Mouse (Mus musculus) neutrophil, adult 5-6 weeks (primary cell): ENCODE measurements around the gene Tnfsf9. TPM values are rescaled to one million over a fixed set of nuclear protein-coding genes. Genes with fewer than 3 reads are reported as not detected.

Source experiments
- ATAC-seq: fragments of 151-379, 151-347 bp; 2 replicates; pipeline ENCODE4 v1.8.0; 2017; ENCODE audit warnings: mild to moderate bottlenecking, moderate TSS enrichment; ENCODE audit not compliant: insufficient number of reproducible peaks, poor library complexity, low FRiP score, severe bottlenecking; ENCODE audit errors: extremely low read depth
- total RNA-seq: library from RNA; stranded (forward); fragments of 200-1000 nt; gene quantifications from 2 replicates; pipeline ENCODE4 v1.2.3, GENCODE M21; 2017

Tnfsf9 gene
- 1.7 and 2.0 TPM in 2 replicates for total RNA-seq

DNA sequence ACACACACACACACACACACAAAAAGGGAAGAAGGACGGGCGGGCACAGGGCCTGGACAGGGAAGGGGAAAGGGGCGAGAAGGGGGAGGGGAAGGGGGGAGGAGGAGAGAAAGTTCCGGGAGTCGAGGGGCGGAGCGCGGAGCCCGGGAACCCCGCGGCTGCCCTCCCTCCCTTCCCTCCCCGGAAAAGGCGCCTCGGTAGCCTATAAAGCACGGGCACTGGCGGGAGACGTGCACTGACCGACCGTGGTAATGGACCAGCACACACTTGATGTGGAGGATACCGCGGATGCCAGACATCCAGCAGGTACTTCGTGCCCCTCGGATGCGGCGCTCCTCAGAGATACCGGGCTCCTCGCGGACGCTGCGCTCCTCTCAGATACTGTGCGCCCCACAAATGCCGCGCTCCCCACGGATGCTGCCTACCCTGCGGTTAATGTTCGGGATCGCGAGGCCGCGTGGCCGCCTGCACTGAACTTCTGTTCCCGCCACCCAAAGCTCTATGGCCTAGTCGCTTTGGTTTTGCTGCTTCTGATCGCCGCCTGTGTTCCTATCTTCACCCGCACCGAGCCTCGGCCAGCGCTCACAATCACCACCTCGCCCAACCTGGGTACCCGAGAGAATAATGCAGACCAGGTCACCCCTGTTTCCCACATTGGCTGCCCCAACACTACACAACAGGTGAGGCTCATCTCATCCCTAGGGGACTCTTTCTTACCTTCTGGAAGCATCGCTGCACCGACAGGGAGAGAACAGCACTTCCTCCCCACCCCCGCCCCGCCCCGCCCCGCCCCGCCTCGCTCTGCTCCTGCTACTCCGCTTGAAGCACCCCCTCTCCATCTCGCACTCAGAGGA is at the start of gene Tnfsf9:
TSS of gene Tnfsf9 (plus strand) at position 145 of the 854 bp plus-strand sequence.
- ATAC-seq = peak; percentile 27

DNA sequence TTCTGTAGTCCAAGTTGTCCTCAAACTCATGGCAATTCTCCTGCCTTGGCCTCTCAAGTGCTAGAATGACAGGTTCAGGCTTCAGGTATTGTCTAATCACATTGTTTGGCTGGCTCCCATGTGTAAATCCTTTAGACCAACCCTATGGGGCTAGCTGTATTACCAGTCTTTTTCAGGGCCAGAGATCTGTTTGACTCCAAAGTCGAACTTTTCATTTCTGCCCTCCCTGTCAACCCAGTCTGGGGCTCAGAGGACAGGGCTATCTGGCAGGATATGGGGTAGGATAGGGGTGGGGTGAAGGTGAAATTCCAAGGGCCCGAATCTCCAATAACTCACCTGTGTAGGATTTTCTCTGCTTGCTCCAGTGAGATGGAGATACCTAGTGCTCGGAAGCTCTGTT is 48.9 kb upstream of the Tnfsf9 start:
- no peak for ATAC-seq

DNA sequence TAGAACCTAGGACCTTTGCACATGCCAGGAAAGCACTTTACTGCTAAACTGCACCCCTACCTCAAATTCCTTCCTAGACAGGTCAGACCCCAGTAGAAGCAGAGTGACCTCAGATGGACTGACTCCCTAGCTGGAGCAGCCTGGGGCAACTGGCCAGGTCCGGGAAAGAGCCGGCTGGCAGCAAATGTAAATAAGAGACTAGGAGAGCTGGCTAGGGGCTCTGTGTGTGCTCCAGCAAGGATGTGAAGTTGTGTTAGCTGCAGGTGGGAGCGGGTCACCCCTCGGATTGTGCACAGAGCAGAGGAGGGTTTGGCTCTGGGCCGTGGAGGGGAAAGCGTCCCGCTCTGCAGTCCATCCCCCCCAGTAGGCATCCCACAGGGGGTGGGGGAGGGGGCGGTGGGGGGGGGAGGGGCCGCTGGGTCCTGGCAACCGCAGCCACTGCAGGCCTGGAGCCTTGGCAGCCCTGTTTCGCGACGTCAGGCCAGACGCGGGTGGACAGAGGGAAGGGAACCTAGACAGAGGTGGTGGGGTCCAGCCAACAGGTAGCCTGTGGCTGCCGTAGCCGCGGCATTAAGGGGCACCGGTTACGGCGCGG is 46.1 kb upstream of the Tnfsf9 start, which contains the start of gene Crb3:
TSS of gene Crb3 (plus strand) at position 215 of the 595 bp plus-strand sequence.
- ATAC-seq = no peak

DNA sequence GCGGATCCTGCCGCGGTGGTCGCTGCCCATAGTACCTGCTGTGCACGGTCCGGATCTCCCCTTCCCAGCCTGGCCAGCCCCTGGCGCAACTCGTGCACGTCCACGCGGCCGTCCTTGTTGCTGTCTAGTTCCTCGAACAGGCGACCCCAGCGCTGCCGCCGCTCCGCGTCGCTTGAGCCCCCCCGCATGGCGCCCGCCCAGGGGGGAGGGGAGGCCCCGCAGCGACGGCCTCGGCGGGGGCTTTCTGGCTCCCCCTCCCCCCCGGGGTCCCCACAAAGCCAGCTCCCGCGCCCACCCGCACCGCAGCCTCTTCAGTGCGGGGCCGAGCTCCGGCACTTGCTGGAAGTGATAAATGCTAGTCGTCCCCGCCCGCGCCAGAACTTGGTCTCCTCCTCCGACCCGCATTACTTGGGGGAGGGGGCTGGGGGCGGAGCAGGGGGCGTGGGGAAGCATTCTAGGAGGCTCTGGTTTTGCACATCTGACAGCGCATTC is 45.6 kb upstream of the Tnfsf9 start, which contains the start of gene Slc25a23:
TSS of gene Slc25a23 (minus strand) at position 378 of the 492 bp plus-strand sequence.
- no peak for ATAC-seq

DNA sequence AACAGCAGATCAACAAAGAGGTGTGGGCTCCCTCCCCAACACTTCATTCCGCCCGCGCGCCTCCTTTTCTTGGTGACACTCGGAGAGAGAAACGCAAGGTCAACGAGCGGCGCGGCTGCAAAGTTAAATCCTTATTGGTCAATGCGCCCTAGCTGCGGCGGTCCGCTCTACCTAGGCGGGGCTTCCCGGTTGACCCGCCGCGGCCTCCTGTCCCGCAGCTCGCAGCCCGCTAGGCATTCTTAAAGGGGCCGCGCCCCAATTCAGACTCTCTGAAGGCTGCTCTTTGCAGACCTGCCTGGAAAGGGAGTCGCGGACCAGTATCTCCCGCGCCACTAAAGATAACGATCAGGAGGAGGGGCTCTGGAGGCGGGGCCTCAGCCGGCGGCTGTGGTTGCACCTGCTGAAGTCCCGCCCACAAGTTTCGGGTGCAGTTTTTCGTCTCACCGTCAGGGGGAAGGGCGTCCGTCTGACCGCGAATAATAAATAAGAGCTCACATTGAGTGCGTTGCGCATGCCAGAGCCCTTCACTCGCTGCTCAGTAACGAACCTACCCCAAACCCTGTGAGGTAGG is 44.8 kb upstream of the Tnfsf9 start:
- peak; percentile 81 for ATAC-seq

DNA sequence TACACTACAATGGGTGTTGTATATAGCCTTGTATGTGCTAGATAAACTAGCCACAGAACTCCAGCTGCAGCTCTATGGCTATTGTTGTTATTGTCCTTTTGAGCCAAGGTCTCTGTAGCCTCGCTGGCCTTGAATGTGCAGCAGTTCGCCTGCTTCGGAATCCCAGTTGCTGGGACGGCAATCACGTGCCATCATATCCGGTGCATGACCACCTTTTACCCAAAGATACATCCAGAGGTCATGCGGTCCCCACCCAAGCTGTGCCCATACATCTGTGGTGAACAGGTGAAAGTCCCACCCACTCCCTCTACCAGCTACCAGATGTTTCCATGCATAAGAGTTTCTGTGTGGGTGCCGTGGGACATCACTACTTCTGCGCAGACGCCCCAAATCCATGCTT is 44.1 kb upstream of the Tnfsf9 start:
- ATAC-seq = no peak

DNA sequence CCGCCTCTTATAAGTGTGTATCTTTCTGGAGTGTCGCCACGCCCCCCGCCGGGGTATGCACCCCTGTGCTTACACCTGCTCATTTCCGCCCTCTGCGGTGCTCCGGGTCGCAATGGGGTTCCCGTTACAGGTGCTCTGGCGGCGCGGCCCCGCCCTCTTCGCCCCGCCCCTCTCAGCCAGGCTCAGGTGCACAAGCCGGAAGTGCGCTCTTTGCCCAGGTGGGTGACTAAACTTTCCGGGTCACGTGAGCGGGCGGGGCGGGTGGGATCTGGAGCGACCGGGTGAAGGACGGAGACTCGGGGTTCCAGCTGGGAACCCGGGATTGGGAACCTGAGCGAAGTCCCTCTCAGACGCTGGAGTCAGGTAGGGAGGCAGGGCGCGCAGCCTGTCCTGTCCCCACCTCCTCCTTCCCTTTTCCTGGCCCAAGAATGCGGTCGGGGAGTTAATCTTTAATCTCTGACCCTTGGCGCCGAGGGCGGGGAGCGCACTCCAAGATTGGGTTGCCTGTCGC is 43.1 kb upstream of the Tnfsf9 start:
- 0 out of 2 replicates have a peak, but pooled peaks have one; percentile 2 for ATAC-seq

DNA sequence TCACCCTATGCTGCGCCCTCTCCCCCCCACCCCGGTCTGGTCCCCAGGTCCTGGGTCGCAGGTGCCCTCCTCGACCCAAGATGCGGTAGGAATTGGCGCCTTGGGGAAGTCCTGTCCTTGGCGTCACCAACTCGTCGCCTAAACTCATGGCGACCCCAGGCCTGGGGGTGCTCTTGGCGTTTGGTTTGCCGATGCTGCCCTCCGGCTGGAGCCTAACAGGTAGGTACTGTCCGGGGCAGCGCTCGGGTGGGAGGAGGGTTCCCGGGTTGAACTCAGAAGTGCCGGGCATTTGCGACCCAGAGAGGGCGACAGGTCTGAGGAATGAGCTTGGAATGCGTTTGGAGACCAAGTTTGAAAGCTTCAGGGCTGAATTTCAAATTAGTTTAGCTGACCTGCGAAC is 42.6 kb upstream of the Tnfsf9 start:
- ATAC-seq = no peak

DNA sequence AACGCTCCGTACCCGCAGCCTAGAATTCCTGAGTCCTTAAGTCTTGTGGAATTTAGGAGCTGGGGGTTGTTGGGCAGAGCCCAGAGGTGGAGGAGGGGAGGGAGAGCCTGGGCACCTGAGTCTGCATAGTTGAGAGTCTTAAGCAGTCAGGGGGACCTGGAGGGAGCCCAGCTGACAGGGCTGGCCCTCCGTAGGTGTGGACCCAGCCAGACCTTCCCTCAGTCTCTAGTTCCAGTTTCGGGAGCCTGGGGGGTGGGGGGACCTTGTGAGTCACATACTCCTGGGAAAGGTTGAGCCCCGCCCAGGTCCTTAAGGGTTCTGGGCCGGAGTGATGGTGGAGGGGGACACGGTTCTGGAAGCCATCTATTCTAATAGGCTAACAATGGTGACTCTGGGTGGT is 42.1 kb upstream of the Tnfsf9 start:
- no peak for ATAC-seq

DNA sequence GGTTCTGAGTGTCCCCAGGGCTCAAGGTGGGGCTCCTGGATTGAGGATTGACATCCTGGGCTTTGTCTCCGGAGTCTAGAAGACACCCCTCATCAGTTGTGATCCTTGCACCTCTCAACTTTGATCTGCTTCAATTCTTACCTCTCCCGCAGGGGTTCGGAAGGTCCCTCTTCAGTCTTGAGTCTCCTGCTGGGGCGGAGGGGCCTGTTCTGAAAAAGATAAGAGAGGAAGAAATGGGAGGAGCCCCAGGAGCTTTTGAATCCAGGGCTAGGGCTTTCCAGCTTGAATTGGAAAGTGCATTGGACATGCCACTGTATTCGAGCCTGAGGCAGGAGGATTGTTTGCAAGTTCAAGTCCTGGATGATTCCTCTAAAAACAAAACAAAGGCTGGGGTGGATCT is 38.2 kb upstream of the Tnfsf9 start:
- ATAC-seq = no peak

DNA sequence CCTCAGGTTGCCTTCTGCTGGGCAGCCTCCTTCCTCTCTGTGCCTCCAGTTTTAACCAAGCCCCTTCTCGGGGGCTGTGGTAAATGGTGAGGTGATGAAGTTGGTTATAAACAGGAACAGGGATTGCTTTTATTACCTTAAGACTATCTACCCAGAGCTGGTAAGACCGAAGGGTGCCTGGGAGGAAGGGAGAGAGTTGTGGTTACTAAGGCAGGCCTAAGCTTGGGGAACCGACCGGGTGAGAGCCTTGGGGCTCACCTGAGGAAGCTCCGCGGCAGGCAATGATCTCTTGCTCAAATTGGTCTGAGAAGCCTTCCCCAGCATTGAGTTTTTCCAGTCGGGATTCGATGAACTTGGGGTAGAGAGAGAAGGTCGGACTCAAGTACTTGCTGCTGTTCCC is 34.9 kb upstream of the Tnfsf9 start:
- no peak for ATAC-seq

DNA sequence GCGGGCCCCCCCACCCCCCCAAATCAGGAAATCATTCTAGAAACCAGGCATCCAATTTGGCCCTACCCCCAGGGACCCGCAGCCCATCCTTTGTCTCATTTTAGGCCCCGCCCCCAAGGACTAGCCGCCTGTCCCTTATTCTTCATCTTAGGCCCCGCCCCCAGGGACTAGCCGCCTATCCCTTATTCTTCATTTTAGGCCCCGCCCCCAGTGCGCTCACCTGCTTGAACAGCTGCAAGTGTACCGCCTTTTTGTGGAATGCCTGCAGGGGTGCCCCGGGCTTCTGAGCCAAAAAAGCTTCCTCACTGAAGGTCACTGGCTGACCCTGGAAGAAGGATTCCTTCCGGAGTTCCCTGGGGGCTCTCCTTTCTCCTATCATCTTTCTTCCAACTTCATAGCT is 34.4 kb upstream of the Tnfsf9 start:
- no peak for ATAC-seq

DNA sequence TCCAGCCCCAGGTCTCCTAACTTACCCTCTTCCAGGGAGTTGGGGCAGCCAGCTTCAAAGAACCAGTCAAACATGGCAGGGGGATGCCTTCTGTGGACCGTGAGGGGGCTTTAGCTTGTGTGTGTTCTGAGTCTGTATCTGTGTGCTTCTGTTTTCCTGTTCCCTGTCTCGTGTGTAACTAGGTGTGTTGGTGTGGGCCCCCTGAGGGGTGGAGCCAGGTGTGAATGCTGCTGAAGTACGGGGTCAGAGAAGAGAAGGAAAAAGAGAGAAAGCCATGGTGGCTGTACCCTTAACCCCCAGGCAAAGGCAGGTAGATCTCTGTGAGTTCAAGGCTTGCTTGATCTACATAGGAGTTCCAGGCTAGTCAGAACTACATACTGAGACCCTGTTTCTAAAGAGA is 28.2 kb upstream of the Tnfsf9 start:
- ATAC-seq = no peak

DNA sequence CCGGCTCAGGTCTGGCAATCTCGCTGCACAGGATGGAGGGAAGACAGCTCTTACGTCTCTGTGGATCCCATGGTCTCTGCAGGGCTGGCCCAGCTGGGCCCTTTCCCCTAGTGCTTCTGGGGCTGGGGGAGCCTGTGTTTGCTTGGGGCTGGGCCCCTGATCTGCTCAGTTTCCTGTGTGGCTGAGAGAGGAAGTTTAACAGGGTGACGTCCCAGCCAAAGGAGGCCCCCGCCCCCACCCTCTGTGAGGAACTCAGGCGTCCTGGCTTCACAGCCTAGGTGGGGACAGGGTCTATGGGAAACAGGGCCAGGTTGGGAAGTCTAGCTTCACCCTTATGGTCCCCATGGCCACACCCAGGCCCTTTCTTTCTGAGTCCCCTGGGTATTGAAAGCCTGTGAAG is 26.8 kb upstream of the Tnfsf9 start, which contains the start of gene Dennd1c:
TSS of gene Dennd1c (minus strand) at position 179 of the 400 bp plus-strand sequence.
- ATAC-seq = peak; percentile 91

DNA sequence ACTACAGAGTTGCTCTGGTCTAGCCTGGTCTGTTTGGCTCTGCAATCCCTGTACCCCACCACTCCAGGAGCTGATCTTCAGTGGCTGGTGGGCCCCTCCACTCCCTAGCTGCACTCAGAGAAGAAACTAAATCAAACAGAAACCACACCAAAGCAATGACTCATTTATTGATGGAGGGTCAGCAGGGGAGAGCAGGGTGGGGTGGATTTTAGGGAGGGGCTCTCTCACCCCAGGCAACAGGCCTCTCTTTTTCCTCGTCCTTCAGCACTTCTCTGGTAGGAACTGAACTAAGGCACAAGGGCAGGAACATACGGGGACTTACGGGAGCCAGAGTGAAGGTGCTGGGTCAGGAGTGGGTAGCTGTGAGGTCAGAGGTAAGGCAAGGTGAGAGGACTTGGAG is 25.2 kb upstream of the Tnfsf9 start:
- no peak for ATAC-seq

DNA sequence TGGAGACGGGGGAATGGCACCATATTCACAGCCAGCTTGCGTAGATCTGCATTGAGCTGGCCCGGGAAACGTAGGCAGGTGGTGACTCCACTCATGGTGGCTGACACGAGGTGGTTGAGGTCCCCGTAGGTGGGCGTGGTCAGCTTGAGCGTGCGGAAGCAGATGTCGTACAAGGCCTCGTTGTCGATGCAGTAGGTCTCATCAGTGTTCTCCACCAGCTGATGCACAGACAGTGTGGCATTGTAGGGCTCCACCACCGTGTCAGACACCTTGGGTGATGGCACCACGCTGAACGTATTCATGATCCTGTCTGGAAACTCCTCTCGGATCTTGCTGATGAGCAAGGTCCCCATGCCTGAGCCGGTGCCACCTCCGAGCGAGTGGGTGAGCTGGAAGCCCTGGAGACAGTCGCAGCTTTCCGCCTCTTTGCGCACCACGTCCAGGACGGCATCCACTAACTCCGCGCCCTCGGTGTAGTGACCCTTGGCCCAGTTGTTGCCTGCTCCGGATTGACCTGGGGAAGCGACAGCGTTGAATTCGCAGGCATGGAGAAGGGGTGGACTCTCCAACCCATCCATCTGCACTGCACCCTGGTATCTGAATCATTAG is 23.8 kb upstream of the Tnfsf9 start:
- no peak for ATAC-seq

DNA sequence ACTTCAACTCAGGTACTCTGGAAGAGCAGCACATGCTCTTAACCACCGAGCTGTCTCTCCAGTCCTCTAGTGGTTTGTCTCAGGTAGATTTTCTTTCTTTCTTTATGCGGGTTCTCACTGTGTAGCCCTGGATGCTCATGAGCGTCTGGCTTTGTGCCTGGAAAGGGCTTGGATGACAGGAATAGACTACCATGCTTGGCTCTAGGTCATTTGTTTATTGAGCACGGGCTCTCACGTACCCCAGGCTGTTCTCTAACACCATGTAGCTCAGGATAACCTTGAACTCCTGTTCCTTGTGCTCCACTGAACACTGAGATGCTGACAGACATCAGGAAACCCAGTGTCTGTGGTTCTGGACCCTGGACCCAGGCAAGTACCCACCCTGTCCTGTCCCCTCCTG is 22.6 kb upstream of the Tnfsf9 start:
- no peak for ATAC-seq

DNA sequence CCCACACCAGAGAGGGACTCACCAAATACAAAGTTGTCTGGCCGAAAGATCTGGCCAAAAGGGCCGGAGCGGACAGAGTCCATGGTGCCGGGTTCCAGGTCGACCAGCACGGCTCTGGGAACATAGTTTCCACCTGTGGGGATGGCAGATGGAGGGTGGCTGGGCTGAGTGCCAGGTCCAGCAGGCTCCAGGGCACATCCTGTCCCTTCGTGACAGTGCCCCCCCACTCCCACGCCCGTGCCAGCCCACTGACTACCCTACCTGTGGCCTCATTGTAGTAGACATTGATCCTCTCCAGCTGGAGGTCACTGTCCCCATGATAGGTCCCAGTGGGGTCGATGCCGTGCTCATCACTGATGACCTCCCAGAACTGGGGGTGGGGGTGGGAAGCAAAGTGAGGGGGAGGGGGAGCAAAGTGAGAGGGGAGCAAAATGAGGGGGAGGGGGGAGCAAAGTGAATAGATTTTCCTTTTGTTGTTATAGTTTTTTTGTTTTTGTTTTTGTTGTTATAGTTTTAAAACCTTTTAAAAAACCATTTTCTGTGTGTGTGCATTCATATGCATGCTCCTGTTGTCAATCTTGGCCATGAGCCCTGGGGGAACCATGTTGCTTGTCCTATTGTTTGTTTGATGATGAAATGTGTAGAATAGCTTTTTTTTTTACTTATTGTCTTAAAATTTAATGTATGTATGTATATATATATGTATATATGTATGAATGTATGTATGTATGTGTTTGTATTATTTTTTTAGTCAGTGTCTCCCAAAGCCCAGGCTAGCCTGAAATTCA is 19.0 kb upstream of the Tnfsf9 start:
- ATAC-seq = no peak
